24 mouse cellular contexts compared by ENCODE assay signal in genomic region chr12:104850119-104850518, GRCm38 (mm10). TPM values are rescaled to one million over a fixed set of nuclear protein-coding genes. Genes with fewer than 3 reads are reported as not detected.
DNase-seq lines count a peak whose midpoint lies in the region; TF ChIP-seq lines count a peak whose summit lies in the region.
"Had no signal": no experiment of that assay in that cellular context is flagged by ENCODE, and none has a peak within 500 bp of the region (broad histone marks: within the 10 kb centered on the region; RNA-seq: fewer than 3 reads in every experiment).

No protein-coding gene starts in this region.

- intact Hi-C loops in left cerebral cortex, postnatal 4 days (cut with DNase I): no loop called here

- H3K36me3 ChIP-seq in embryonic facial prominence, embryonic 10.5 days (replicated peaks): no peaks in the 10 kb centered on the region; the same call in 1 of the 2 replicates
- H3K36me3 ChIP-seq: forebrain, embryonic 15.5 days; heart, embryonic 12.5 days; kidney, embryonic 15.5 days; midbrain, embryonic 13.5 days; neural tube, embryonic 12.5 days had no signal

- TF ChIP-seq POLR2A in cerebellum, adult 2 months (IDR thresholded peaks at IDR 0.05; ENCODE audit: borderline replicate concordance, insufficient read depth, low read length): no peak

- DNase-seq in cerebellum, adult 2 months: peak in 1 of 2 experiments; percentile 27
- no peak for DNase-seq in cerebellum, postnatal 36 days
- peak; percentile 69 for DNase-seq in layer of hippocampus, adult 11-12 months (ENCODE audit: low spot score)
- no peak for DNase-seq in layer of hippocampus, postnatal 36 days
- DNase-seq in left cerebral cortex, adult 9 months (ENCODE audit: low spot score in 2 of 2): peak; percentile 58 to 64
- DNase-seq in left cerebral cortex, postnatal 4 days: no peak
- DNase-seq in brain, adult 2 months (ENCODE audit: low read depth, low spot score): peak; percentile 86
- DNase-seq in embryonic facial prominence, embryonic 10.5 days (ENCODE audit: low spot score): no peak
- DNase-seq: adrenal gland, postnatal 10 days; cerebellum, postnatal 25 days; gastrocnemius, postnatal 14 days; heart, adult 18-20 months; heart, postnatal 10 days; kidney, adult 11 months; kidney, postnatal 36 days; retina, postnatal 1 day; thymus, postnatal 25 days had no signal

- H3K9me3 ChIP-seq in embryonic facial prominence, embryonic 10.5 days: no peaks in the 10 kb centered on the region
- H3K9me3 ChIP-seq: forebrain, embryonic 15.5 days; heart, embryonic 12.5 days; kidney, embryonic 15.5 days; megakaryocyte, embryonic 14.5 days; midbrain, embryonic 13.5 days; neural tube, embryonic 12.5 days had no signal

- no peak for TF ChIP-seq CTCF in cerebellum, adult 2 months (IDR thresholded peaks at IDR 0.05; ENCODE audit: borderline replicate concordance, insufficient read depth, low read depth, low read length)

- H3K27me3 ChIP-seq in cerebellum, adult 2 months (ENCODE audit: control insufficient read depth, insufficient read depth, low read length): no peaks in the 10 kb centered on the region
- peaks cover 5% of the 10 kb centered on the region for H3K27me3 ChIP-seq in embryonic facial prominence, embryonic 10.5 days (replicated peaks; ENCODE audit: low read depth, poor library complexity, severe bottlenecking)
- H3K27me3 ChIP-seq: forebrain, embryonic 15.5 days; kidney, embryonic 15.5 days; midbrain, embryonic 13.5 days; neural tube, embryonic 12.5 days had no signal

- no peak overlapping the region for H3K4me3 ChIP-seq in cerebellum, adult 2 months (replicated peaks; ENCODE audit: insufficient read depth, low read depth, low read length)
- H3K4me3 ChIP-seq in embryonic facial prominence, embryonic 10.5 days: no peak overlapping the region
- H3K4me3 ChIP-seq: forebrain, embryonic 15.5 days; heart, embryonic 12.5 days; kidney, embryonic 15.5 days; megakaryocyte, embryonic 14.5 days; midbrain, embryonic 13.5 days; neural tube, embryonic 12.5 days had no signal

- H3K27ac ChIP-seq in cerebellum, adult 2 months (ENCODE audit: insufficient read depth, low read length): peak overlapping the region; percentile 47; the same call in 1 of the 2 replicates
- H3K27ac ChIP-seq in embryonic facial prominence, embryonic 10.5 days (replicated peaks): no peak overlapping the region
- H3K27ac ChIP-seq: forebrain, embryonic 15.5 days; hindbrain, postnatal 0 days; kidney, embryonic 15.5 days; midbrain, embryonic 13.5 days; neural tube, embryonic 12.5 days had no signal

- peaks cover 5% of the 10 kb centered on the region; the same call in 1 of the 2 replicates for H3K4me1 ChIP-seq in cerebellum, adult 2 months (ENCODE audit: control insufficient read depth, insufficient read depth, low read length)
- H3K4me1 ChIP-seq in embryonic facial prominence, embryonic 10.5 days: peaks cover 52% of the 10 kb centered on the region
- H3K4me1 ChIP-seq: forebrain, embryonic 15.5 days had no signal

- 94% methylated on average over 7 of the region's 7 CpGs for WGBS in cerebellum, adult 2 months
- 91% methylated on average over 7 of the region's 7 CpGs for WGBS in embryonic facial prominence, embryonic 10.5 days

RNA-seq across cellular contexts. Expression of gene Clmn, which starts 14.8 kb away (rescaled TPM):
- polyA plus RNA-seq in cerebellum, adult 2 months (2012; rRNA removed): 30.6 and 32.2 TPM in 2 replicates
- total RNA-seq in layer of hippocampus, postnatal 36 days (2021): 100 to 1,000 TPM in 1 of 2 experiments, 10 to 100 TPM in 1; 91.9 to 104 TPM
- 10 to 100 TPM in 1 of 2 experiments, 1 to 10 TPM in 1; 8.3 to 10.1 TPM for total RNA-seq in left cerebral cortex, postnatal 4 days (2021)
- polyA plus RNA-seq in embryonic facial prominence, embryonic 10.5 days (2016; fragmentation: Nextera tagmentation; extraction: Ambion mirVana): 2.6 and 3.2 TPM in 2 replicates

Comparison
In these comparisons a context has a peak if more than half of its experiments do, and no peak if none do; other contexts are left out.
1. DNase-seq: peak in layer of hippocampus, adult 11-12 months (single experiment), left cerebral cortex, adult 9 months (2 of 2) and brain, adult 2 months (single experiment); none in cerebellum, postnatal 36 days (0 of 2), layer of hippocampus, postnatal 36 days (0 of 2), left cerebral cortex, postnatal 4 days (single experiment) and embryonic facial prominence, embryonic 10.5 days (single experiment).
2. RNA of gene Clmn, which starts 14.8 kb away (total RNA-seq): 91.9 to 104 TPM in layer of hippocampus, postnatal 36 days; 8.3 to 10.1 TPM in left cerebral cortex, postnatal 4 days; every median in the first group is over 4 times any median in the second.